Mouse (Mus musculus): Measurements from ENCODE around the gene Ankrd52.

Gene Ankrd52

DNA sequence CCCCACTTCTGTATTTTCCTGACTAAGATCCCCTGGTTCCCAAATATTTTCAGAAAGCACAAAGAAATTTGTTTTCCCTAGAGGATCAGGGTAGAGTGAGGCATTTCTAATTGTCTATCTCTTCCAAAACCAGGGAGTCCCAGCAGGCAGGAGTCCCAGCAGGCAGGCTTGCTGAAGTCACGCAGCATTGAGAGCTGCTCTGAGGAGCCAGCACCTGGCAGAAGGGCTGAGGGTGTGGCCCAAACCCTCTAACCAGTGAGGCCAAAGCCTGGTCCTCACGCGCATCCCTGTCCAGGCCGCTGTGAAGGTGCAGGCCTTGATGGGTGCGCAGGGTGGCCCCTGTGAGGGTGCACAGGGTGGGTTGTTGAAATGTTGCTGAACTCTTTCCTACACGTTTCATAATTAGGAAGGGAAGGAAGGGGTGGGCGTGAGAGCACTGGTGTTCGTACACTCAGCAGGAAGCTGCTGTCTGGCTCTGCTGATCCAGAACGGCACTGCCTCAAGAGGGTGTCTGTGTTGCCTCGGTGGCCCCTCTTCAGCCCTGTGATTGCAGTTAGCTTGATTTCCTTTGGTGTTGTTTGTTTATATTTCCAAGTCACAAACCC is 61.9 kb downstream of the Ankrd52 start:
- DNase-seq (ENCODE audit: low read depth, low spot score) = no peak

DNA sequence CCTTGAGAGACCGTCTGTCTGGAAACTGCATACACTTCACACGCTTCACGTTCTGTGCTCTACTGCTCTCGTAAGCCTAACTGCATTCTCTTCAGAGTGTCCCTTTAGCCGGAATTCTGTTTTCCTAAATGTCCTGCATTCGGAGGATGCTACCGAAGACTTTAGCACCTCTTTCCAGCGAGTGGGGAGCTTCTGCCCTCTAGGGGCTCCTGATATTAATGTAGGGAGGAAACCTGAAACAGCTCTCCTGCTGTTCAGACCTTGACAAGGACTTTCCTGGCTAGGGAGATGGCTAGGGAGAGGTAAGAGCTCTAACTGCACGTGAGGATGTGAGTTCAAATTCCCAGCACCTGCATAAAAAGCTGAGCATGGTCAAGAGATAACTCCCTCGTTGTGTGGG is 63.5 kb downstream of the Ankrd52 start:
- DNase-seq (ENCODE audit: low read depth, low spot score) = no peak

DNA sequence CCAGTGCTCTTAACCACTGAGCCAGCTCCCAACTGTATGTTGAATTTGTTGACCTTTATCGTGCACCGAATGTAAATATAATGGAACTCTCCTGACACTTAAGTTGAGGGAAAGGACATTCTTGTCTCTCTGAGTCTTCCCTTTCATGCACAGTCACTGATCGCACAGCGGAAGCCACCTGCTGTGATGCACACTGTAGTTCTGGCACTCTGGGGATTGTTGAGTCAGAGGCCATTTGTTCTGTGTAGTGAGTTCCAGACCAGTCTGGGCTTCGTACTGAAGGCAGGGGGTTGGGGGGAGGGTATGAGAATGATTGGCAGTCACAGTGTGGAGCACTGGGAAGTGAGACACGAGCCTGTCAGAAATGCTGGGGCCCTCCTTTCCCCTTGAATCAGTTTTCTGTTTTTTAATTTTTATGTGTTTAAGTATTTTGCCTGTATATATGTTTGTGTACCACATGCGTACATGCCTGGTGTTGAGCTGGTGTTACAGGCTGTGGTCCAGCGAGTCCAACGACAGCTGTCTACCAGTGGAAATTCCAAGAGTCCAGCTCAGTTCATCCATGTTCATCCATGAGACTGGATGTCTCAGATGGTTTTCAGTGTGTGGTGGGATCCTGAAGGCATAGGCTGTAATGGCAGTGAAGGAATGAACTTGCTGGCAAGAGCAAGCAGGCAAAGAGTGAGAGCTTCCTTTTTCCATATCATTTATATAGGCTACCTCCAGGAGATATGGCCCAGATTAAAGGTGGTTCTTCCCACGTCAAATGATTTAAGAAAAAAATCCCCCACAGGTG is 64.6 kb downstream of the Ankrd52 start:
- DNase-seq (ENCODE audit: low read depth, low spot score) = no peak

DNA sequence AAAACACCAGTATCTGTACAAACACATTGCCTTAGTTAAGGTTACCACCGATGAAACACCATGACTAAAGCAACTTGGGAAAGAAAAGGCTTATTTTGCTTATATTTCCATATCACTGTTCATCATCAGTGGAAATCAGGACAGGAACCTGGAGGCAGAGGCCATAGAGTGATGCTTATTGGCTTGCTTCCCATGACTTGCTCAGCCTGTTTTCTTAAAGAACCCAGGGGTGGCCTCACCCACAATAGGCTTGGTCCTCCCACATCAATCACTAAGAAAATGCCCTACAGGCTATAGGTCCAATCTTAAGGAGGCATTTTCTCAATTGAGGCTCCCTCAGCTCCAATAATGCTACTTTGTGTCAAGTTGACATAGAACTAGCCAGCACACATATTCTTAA is 65.8 kb downstream of the Ankrd52 start:
- no peak for DNase-seq (ENCODE audit: low read depth, low spot score)

DNA sequence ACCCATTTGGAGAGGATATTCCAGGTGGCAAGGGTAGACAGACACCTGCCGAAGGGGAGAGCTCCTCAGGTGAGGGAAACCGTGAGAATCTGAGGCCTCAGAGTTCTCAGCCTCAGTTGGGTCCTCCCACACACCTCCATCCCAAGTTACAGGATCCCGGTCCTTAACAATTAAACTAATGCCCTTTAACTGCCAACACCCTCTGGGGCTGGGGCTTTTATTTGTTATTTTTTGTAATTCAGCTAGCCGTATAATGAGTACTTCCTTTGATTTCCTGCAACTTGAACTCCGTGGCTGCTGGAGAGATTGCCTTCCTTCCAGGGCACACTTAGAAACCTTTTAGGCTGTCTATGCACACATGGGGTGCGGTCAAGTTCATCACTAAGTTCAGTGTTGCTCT is 67.4 kb downstream of the Ankrd52 start:
- DNase-seq (ENCODE audit: low read depth, low spot score) = no peak

DNA sequence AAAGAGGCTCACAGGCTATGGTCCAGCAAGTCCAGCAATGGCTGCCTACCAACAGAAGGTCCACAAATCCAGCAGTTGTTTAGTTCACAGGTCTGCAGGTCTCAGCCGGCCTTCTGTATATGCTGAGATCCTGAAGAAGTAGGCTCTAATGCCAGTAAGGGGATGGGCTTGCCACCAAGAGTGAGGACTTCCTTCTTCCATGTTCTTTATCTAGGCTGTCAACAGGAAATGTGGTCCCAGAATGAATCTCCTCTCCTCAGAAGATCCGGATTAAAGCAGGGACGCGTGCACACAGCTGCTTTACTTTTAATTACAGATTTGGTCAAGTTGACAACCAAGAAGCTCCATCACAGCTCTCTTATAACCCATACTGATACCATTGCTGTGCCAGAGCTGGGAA is 68.5 kb downstream of the Ankrd52 start:
- no peak for DNase-seq (ENCODE audit: low read depth, low spot score)

DNA sequence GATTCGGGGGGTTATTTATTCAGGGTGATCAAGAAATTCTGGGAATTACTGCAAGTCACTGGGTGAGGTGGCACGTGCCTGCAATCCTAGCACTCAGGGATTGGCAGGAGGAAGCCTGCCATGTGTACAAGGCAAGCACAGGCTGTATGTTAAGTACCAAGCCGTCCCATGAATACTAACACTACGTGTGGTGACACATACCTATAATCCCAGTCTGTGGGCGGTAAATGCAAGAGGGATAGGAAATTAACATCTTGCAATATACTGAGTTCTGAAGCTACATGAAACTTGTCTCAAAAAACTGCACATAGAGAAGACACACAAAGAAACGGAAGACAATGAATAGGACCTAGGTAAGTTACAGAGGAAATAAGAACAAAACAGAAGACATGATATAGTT is 74.1 kb downstream of the Ankrd52 start:
- DNase-seq (ENCODE audit: low read depth, low spot score) = no peak

DNA sequence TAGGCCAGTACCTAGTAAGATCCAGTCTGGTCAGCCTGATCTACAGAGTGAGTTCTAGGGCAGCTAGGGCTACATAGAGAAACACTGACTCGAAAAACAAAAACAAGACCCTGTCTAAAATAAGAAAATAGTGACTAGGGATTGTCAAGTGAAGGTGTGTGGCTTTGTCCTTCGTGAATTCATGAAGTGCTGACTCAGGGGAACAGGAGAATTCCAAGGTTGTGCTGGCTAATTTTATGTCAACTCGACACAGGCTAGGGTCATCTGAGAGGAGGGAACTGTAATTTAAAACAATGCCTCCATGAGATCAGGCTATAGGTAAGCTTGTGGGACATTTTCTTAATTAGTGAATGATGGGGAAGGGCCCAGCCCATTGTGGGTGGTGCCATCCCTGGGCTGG is 77.6 kb downstream of the Ankrd52 start:
- no peak for DNase-seq (ENCODE audit: low read depth, low spot score)

DNA sequence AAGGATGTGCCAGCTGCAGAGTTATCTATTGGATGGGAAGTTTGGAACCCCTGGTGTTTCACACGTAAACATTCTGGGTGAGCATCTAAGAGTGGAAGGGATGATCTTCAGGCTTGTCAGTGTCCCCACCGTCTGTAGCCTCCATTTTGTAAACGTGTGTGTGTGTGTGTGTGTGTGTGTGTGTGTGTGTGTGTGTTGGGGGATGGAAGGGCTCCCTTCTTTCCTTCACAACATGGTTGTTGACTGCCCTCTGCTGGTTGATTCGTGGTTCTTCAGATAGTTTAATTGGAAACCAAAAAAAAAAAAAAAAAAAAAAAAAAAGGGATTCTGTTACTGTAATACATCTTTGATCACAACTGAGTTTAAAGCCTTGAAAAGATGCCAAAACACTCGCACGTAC is 78.4 kb downstream of the Ankrd52 start:
- DNase-seq (ENCODE audit: low read depth, low spot score) = peak; percentile 61

DNA sequence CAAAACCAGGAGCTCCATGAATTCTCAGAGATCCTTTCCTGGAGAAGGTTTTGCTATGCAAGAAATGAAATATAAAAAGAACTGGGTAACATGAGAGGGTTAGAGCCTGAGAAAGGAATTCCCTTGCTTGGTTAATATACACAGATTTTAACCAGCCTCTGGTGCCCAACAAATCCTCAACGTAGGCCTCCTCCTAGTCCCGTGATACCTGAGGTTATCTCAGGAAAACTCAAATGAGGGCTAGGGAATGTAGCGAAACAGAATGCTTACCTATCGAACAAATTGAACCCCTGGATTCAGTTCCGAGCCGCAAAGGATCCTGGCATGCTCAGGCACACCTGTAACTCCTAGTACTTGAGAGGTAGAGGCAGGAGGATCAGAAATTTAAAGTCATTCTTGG is 80.8 kb downstream of the Ankrd52 start:
- no peak for DNase-seq (ENCODE audit: low read depth, low spot score)
